Mouse (Mus musculus): ENCODE results near the gene Acsm5. TPM values are rescaled to one million over a fixed set of nuclear protein-coding genes. Genes with fewer than 3 reads are reported as not detected.

Acsm5 gene
- not detected in 2 replicates for polyA plus RNA-seq (2015; fragmentation: Nextera tagmentation; extraction: Ambion mirVana)

GRCm38 (mm10) chr7:119519163-119519562 lies at the start of gene Acsm5:
Gene Acsm5, plus strand, starts transcription at chr7:119519463.
- no peaks in the 10 kb centered on the region for H3K9me3 ChIP-seq
- H3K27me3 ChIP-seq, result 0 out of 2 replicates have a peak, but pooled peaks cover 4% of the 10 kb centered on the region
- no peaks in the 10 kb centered on the region for H3K36me3 ChIP-seq
- H3K27ac ChIP-seq (replicated peaks), result no peak within 1 kb of the TSS
- ATAC-seq (ENCODE audit: low FRiP score, low read depth), result no peak
- WGBS, result 69% methylated on average over 5 of the region's 5 CpGs
- H3K4me3 ChIP-seq, result no peak within 1 kb of the TSS
- no peak within 1 kb of the TSS for H3K9ac ChIP-seq
- H3K4me1 ChIP-seq (replicated peaks), result no peaks in the 10 kb centered on the region
- H3K4me2 ChIP-seq, result no peak within 1 kb of the TSS

GRCm38 (mm10) chr7:119476500-119477389 lies 42.5 kb upstream of the Acsm5 start:
- 79% methylated on average over 33 of the region's 33 CpGs for WGBS

GRCm38 (mm10) chr7:119479256-119479655 lies 40.0 kb upstream of the Acsm5 start, which contains the start of gene Umod:
Gene Umod, minus strand, starts transcription at chr7:119479282.
- H3K27me3 ChIP-seq, result no peaks in the 10 kb centered on the region
- no peak for ATAC-seq (ENCODE audit: low FRiP score, low read depth)
- no peak within 1 kb of the TSS for H3K4me3 ChIP-seq
- no peaks in the 10 kb centered on the region for H3K36me3 ChIP-seq
- H3K9ac ChIP-seq, result no peak within 1 kb of the TSS
- no peaks in the 10 kb centered on the region for H3K9me3 ChIP-seq
- no peak within 1 kb of the TSS for H3K27ac ChIP-seq (replicated peaks)
- H3K4me1 ChIP-seq (replicated peaks), result no peaks in the 10 kb centered on the region
- H3K4me2 ChIP-seq, result no peak within 1 kb of the TSS

More at GRCm38 (mm10) chr7:119476500-119477389, 42.5 kb upstream of the Acsm5 start:
- no peak overlapping the region for H3K9ac ChIP-seq
- no peak overlapping the region for H3K4me3 ChIP-seq
- H3K36me3 ChIP-seq, result no peaks in the 10 kb centered on the region
- H3K4me2 ChIP-seq, result no peak overlapping the region
- no peaks in the 10 kb centered on the region for H3K27me3 ChIP-seq
- no peak for ATAC-seq (ENCODE audit: low FRiP score, low read depth)
- no peaks in the 10 kb centered on the region for H3K4me1 ChIP-seq (replicated peaks)
- no peaks in the 10 kb centered on the region for H3K9me3 ChIP-seq
- H3K27ac ChIP-seq (replicated peaks), result no peak overlapping the region

GRCm38 (mm10) chr7:119484154-119484553 lies 35.1 kb upstream of the Acsm5 start:
- no peak for ATAC-seq (ENCODE audit: low FRiP score, low read depth)
- no peaks in the 10 kb centered on the region for H3K4me1 ChIP-seq (replicated peaks)
- no peak overlapping the region for H3K4me2 ChIP-seq
- no peak overlapping the region for H3K27ac ChIP-seq (replicated peaks)
- H3K9ac ChIP-seq, result no peak overlapping the region
- no peaks in the 10 kb centered on the region for H3K9me3 ChIP-seq
- WGBS, result 89% methylated on average over 4 of the region's 4 CpGs
- no peak overlapping the region for H3K4me3 ChIP-seq
- H3K27me3 ChIP-seq, result no peaks in the 10 kb centered on the region
- H3K36me3 ChIP-seq, result no peaks in the 10 kb centered on the region

- ATAC-seq (ENCODE audit: low FRiP score, low read depth), result no peak
- no peak overlapping the region for H3K9ac ChIP-seq
- H3K4me3 ChIP-seq, result no peak overlapping the region
- H3K4me1 ChIP-seq (replicated peaks), result no peaks in the 10 kb centered on the region
- no peaks in the 10 kb centered on the region for H3K36me3 ChIP-seq
- no peaks in the 10 kb centered on the region for H3K27me3 ChIP-seq
- no peak overlapping the region for H3K4me2 ChIP-seq
- H3K27ac ChIP-seq (replicated peaks), result no peak overlapping the region
- no peaks in the 10 kb centered on the region for H3K9me3 ChIP-seq
- WGBS, result 92% methylated on average over 5 of the region's 5 CpGs
Observed at GRCm38 (mm10) chr7:119486683-119487082, 32.6 kb upstream of the Acsm5 start.

- H3K36me3 ChIP-seq, result no peaks in the 10 kb centered on the region
- 86% methylated on average over 4 of the region's 4 CpGs for WGBS
- no peak overlapping the region for H3K27ac ChIP-seq (replicated peaks)
- no peaks in the 10 kb centered on the region for H3K4me1 ChIP-seq (replicated peaks)
- no peak for ATAC-seq (ENCODE audit: low FRiP score, low read depth)
- H3K9ac ChIP-seq, result no peak overlapping the region
- H3K4me2 ChIP-seq, result no peak overlapping the region
- H3K27me3 ChIP-seq, result no peaks in the 10 kb centered on the region
- H3K9me3 ChIP-seq, result no peaks in the 10 kb centered on the region
- no peak overlapping the region for H3K4me3 ChIP-seq
Observed at GRCm38 (mm10) chr7:119490041-119490780, 29.1 kb upstream of the Acsm5 start.

- Histone ChIP-seq H3K9ac (no peak overlapping the region), H3K27ac (replicated peaks) (no peak overlapping the region), H3K36me3 (no peaks in the 10 kb centered on the region), H3K4me2 (no peak overlapping the region), H3K27me3 (no peaks in the 10 kb centered on the region), H3K9me3 (no peaks in the 10 kb centered on the region), H3K4me3 (no peak overlapping the region), H3K4me1 (replicated peaks) (no peaks in the 10 kb centered on the region)
- 91% methylated on average over 4 of the region's 4 CpGs for WGBS
- no peak for ATAC-seq (ENCODE audit: low FRiP score, low read depth)
Observed at GRCm38 (mm10) chr7:119511143-119511542, 8.1 kb upstream of the Acsm5 start.

- no peak overlapping the region for H3K4me3 ChIP-seq
Observed at GRCm38 (mm10) chr7:119513056-119513455, 6.2 kb upstream of the Acsm5 start.

GRCm38 (mm10) chr7:119515492-119516271 lies 3.6 kb upstream of the Acsm5 start:
- Histone ChIP-seq H3K9me3 (no peaks in the 10 kb centered on the region), H3K9ac (no peak overlapping the region), H3K27me3 (0 out of 2 replicates have a peak, but pooled peaks cover 4% of the 10 kb centered on the region), H3K4me2 (no peak overlapping the region), H3K4me3 (no peak overlapping the region), H3K36me3 (no peaks in the 10 kb centered on the region), H3K27ac (replicated peaks) (no peak overlapping the region), H3K4me1 (replicated peaks) (no peaks in the 10 kb centered on the region)
- 71% methylated on average over 10 of the region's 10 CpGs for WGBS
- peak; percentile 63; the same call in 1 of the 2 replicates for ATAC-seq (ENCODE audit: low FRiP score, low read depth)

More at GRCm38 (mm10) chr7:119513056-119513455, 6.2 kb upstream of the Acsm5 start:
- H3K27me3 ChIP-seq, result no peaks in the 10 kb centered on the region
- no peak overlapping the region for H3K9ac ChIP-seq
- H3K27ac ChIP-seq (replicated peaks), result no peak overlapping the region
- ATAC-seq (ENCODE audit: low FRiP score, low read depth), result peak; percentile 38; the same call in 1 of the 2 replicates
- 33% methylated on average over 7 of the region's 7 CpGs for WGBS
- no peaks in the 10 kb centered on the region for H3K36me3 ChIP-seq
- H3K4me1 ChIP-seq (replicated peaks), result no peaks in the 10 kb centered on the region
- H3K4me2 ChIP-seq, result no peak overlapping the region
- no peaks in the 10 kb centered on the region for H3K9me3 ChIP-seq

GRCm38 (mm10) chr7:119516272-119516558 lies 3.0 kb upstream of the Acsm5 start:
- 0 out of 2 replicates have a peak, but pooled peaks cover 4% of the 10 kb centered on the region for H3K27me3 ChIP-seq
- ATAC-seq (ENCODE audit: low FRiP score, low read depth), result no peak
- H3K9ac ChIP-seq, result no peak overlapping the region
- 81% methylated on average over 7 of the region's 7 CpGs for WGBS
- no peak overlapping the region for H3K27ac ChIP-seq (replicated peaks)
- no peak overlapping the region for H3K4me2 ChIP-seq
- no peak overlapping the region for H3K4me3 ChIP-seq
- no peaks in the 10 kb centered on the region for H3K9me3 ChIP-seq
- H3K36me3 ChIP-seq, result no peaks in the 10 kb centered on the region
- H3K4me1 ChIP-seq (replicated peaks), result no peaks in the 10 kb centered on the region

- Histone ChIP-seq H3K9ac (no peak overlapping the region), H3K4me2 (no peak overlapping the region), H3K4me1 (replicated peaks) (no peaks in the 10 kb centered on the region), H3K4me3 (no peak overlapping the region), H3K9me3 (no peaks in the 10 kb centered on the region), H3K27me3 (0 out of 2 replicates have a peak, but pooled peaks cover 4% of the 10 kb centered on the region), H3K36me3 (no peaks in the 10 kb centered on the region), H3K27ac (replicated peaks) (no peak overlapping the region)
- no peak for ATAC-seq (ENCODE audit: low FRiP score, low read depth)
- WGBS, result 48% methylated on average over 5 of the region's 5 CpGs
Observed at GRCm38 (mm10) chr7:119519654-119520053, 391 bp downstream of the Acsm5 start.
